6 mouse cellular contexts compared by ENCODE assay signal in genomic region chr10:117925186-117925585, GRCm38 (mm10).
"Had no signal": no experiment of that assay in that cellular context is flagged by ENCODE, and none has a peak within 500 bp of the region (broad histone marks: within the 10 kb centered on the region; RNA-seq: fewer than 3 reads in every experiment).

No protein-coding gene starts in this region.

- DNase-seq: left cerebral cortex, postnatal 4 days; liver, postnatal 0 days; midbrain, embryonic 14.5 days; right cerebral cortex, adult 18-20 months; right cerebral cortex, postnatal 4 days; thymus, adult 2 months had no signal

- ATAC-seq: liver, postnatal 0 days had no signal
